Mouse (Mus musculus): Measurements from ENCODE around the gene Gm10803.
A peak's percentile ranks its signal among the peaks of the same experiment; 100 is the strongest.

Gm10803 gene

DNA sequence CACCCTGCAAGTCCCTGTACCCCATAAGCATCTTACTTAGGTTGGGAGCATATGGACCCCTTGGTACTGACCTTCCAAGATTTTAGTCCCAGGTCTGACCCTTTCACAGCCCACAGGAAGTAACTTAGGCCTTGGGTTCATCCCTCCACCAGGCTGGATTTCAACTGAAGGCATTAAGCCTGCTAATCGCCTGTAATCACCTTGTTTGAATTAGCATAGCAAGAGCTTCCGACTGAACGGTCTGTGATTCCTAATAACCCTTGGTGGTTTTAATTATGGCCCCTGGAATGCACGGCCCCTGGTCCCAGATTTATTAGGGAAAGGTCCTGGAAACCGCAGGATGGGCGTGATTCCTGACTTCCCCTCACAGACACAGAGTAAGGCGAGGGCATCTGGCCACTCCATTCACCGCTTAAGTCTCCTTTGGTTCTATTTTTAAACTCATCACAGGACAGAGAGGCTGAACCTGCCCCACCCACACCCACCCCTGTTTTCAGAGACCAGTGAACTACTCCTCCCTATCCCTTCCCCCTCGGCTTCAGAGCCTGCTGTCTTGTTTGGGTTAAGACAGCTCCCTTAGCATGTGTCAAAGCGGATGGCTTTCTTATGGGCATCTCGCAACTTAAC, 31.9 kb downstream of the Gm10803 start:
- DNase-seq, result no peak

DNA sequence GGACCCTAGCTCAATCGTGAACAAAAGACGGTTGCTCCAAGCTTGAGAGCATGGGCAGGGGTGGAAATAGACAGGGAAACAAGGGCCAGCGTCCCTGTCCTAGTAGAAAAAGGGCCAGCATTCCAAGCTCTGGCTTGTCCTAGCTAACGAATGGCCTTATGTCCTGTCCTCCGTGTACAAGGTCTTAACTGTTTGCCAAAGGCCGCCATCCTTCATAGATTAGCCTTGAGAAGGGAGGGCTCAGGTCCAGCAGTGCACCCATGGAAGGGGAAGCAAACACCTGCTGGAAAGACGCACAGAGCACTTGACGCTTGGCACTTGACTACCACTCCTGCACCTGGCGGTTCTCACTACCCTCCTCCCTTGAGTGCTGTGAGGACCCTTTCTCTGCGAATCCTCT, 32.8 kb downstream of the Gm10803 start:
- no peak for DNase-seq

DNA sequence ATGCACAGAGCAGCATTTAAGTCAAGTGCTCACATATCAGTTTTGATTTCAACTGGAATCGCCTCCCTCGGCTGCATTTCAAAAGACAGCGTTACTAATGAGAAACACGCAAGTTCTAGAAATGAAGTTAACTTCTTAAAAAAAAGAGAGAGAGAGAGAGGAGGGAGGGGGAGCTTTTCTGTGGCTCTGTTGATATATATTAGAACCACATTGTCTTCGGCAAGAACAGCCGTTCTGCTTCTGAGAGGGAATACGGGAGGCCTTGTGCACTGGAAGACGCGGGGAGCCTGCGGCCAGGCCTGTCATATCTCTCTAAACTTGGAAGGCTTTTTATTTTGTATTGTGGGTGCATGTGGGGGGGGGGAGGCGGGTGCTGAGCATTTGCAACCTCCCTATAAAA, 36.8 kb downstream of the Gm10803 start:
- no peak for DNase-seq

DNA sequence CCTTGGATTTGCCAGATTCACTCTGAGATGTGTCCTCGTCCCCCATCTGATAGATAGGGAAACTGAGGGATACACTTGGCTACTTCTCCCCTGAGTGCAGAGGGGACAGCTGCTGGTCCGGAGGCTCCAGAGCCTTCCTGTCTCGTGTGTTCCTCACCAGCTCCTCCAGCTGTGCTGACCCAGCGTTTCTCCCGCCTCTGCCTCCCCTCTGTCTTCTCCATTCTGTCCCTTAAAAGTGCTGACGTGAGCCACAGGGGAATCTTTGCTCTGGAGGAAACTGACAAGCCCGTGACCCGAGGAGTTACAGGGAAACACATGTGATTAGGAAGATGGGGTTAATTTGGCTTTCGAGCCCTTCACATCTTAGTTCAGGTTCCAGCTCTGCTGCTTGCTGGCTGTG, 39.4 kb downstream of the Gm10803 start:
- peak; percentile 98 for DNase-seq

DNA sequence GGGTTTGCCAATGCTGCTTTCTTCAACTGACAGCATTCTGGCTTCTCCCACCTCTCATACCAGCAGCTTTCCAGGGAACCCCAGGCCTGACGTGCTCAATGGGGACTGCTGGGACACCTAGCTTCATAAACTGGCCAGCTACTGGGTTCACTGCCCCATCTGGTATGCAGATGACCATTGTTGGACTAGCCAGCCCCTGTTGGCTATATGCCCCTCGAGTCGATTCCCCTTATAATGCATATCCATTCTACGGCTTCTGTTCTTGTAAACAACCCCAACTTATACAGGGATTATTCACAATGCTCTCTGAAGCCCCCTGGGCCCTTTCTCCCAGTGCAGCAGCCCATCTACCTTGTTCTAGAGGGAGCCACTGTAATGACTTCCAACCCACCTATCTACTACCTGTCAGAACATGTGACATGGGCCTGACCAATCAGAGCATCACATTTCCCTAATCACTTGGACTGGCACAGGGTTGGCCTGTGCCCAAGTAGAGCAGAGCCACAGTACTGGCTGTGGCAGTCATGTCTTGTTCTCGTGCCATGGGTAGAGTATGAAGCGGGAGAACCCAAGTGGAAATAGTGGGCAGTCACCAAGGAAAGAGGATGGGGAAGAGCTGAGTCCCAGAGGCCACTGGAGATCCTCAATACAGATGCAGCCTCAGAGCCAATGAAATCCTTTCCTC, 44.4 kb downstream of the Gm10803 start:
- no peak for DNase-seq

DNA sequence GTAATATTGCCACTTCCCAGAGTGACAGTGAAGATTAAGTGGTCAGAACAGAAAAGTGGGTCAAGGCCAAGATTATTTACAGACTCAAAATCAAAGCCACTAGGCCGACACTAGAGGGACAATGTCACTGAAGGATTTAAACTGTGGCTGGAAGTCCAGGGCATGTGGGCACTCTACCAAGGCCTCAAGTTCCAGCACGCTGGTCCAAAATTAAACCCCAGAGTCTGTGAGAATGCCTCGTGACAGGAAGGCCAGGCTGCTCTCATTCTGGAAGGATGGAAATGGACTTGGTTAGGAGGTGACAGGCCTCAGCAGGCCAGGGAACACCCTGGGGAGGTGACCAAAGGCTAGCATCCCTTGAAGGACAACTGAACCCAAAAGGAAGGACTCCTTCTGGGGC, 48.4 kb downstream of the Gm10803 start:
- DNase-seq, result peak; percentile 97

DNA sequence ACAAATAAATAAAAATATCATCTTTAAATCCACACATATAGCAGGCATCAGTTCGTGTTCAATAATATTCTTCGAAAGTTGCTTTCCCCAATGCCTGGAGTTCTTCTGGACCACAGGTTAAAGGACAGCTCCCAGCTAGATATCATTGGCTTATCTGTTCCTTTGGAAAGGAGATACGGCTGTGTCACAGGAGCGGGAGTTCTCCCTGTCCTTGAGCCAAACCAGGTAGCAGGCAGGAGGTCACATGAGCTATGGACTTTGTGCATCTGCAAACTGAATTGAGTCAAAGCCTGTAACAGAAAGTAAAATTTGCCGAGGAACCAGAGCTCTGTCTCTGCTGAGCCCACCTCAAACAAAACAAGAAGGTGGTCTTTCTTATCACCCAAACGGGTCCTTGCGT, 52.7 kb downstream of the Gm10803 start:
- no peak for DNase-seq

Data from heart, adult 11 months (tissue).